ENCODE assay signal across 8 mouse cellular contexts in genomic region chr15:101977043-101977726, GRCm38 (mm10). TPM values are rescaled to one million over a fixed set of nuclear protein-coding genes. Genes with fewer than 3 reads are reported as not detected.
DNase-seq lines count a peak whose midpoint lies in the region; ATAC-seq and TF ChIP-seq lines count a peak whose summit lies in the region.

No protein-coding gene starts in this region.

- H3K4me2 ChIP-seq in heart, embryonic 15.5 days, result peak overlapping the region; percentile 70
- H3K4me2 ChIP-seq in liver, embryonic 13.5 days, result peak overlapping the region; percentile 83
- peak overlapping the region; percentile 50 for H3K4me2 ChIP-seq in stomach, embryonic 14.5 days (replicated peaks; ENCODE audit: low read depth, low read length)

- no peaks in the 10 kb centered on the region for H3K79me3 ChIP-seq in C2C12 (ENCODE audit: low read depth)

- no peaks in the 10 kb centered on the region for H3K79me2 ChIP-seq in C2C12 (ENCODE audit: control insufficient read depth, insufficient read depth)

- H3K4me1 ChIP-seq in forebrain, embryonic 10.5 days, result peaks cover 38% of the 10 kb centered on the region
- peaks cover 22% of the 10 kb centered on the region for H3K4me1 ChIP-seq in heart, embryonic 15.5 days (replicated peaks)
- peaks cover 61% of the 10 kb centered on the region for H3K4me1 ChIP-seq in liver, embryonic 13.5 days (replicated peaks)
- H3K4me1 ChIP-seq in stomach, embryonic 14.5 days (ENCODE audit: control insufficient read depth, insufficient read depth, low read length), result peaks cover 35% of the 10 kb centered on the region

- H3ac ChIP-seq in C2C12 (ENCODE audit: control insufficient read depth, insufficient read length, low read depth), result peak overlapping the region; percentile 6

- H3K27me3 ChIP-seq in C2C12 (ENCODE audit: control insufficient read depth, insufficient read depth, insufficient read length), result peaks cover 3% of the 10 kb centered on the region
- H3K27me3 ChIP-seq in forebrain, embryonic 10.5 days (ENCODE audit: poor library complexity, severe bottlenecking), result peaks cover 51% of the 10 kb centered on the region
- H3K27me3 ChIP-seq in heart, embryonic 15.5 days, result peaks cover 11% of the 10 kb centered on the region
- 0 out of 2 replicates have a peak, but pooled peaks cover 3% of the 10 kb centered on the region for H3K27me3 ChIP-seq in liver, embryonic 13.5 days
- no peaks in the 10 kb centered on the region for H3K27me3 ChIP-seq in stomach, embryonic 14.5 days (ENCODE audit: control insufficient read depth, insufficient read depth, low read length)

- WGBS in forebrain, embryonic 10.5 days, result 4% methylated on average over 38 of the region's 39 CpGs
- WGBS in heart, embryonic 15.5 days, result 3% methylated on average over 39 of the region's 39 CpGs
- whole genome bisulfite sequencing in liver, embryonic 13.5 days (ENCODE audit: insufficient replicate concordance), result 5% methylated on average over 25 of the region's 39 CpGs
- WGBS in stomach, embryonic 14.5 days, result 2% methylated on average over 39 of the region's 39 CpGs

- no peaks in the 10 kb centered on the region for H3K9me3 ChIP-seq in forebrain, embryonic 10.5 days
- H3K9me3 ChIP-seq in heart, embryonic 15.5 days (replicated peaks), result no peaks in the 10 kb centered on the region
- H3K9me3 ChIP-seq in liver, embryonic 13.5 days (replicated peaks), result no peaks in the 10 kb centered on the region
- no peaks in the 10 kb centered on the region for H3K9me3 ChIP-seq in stomach, embryonic 14.5 days (ENCODE audit: control insufficient read depth, low read depth, low read length)

- peak; percentile 93 for ATAC-seq in heart, embryonic 15.5 days (replicated peaks; ENCODE audit: insufficient number of reproducible peaks, insufficient read depth, low FRiP score, low read depth)
- peak; percentile 96 for ATAC-seq in liver, embryonic 13.5 days (ENCODE audit: low read depth)
- peak; percentile 90 for ATAC-seq in stomach, embryonic 14.5 days (ENCODE audit: insufficient number of reproducible peaks, insufficient read depth, low FRiP score, low read depth)

- TF ChIP-seq CTCF in C2C12 (IDR thresholded peaks at IDR 0.05; ENCODE audit: control insufficient read depth, insufficient read depth, insufficient read length), result no peak

- H3K27ac ChIP-seq in forebrain, embryonic 10.5 days, result peak overlapping the region; percentile 91
- H3K27ac ChIP-seq in heart, embryonic 15.5 days, result peak overlapping the region; percentile 73
- H3K27ac ChIP-seq in liver, embryonic 13.5 days, result peak overlapping the region; percentile 85
- peak overlapping the region; percentile 92 for H3K27ac ChIP-seq in stomach, embryonic 14.5 days (ENCODE audit: low read length)

- no peak overlapping the region for H3K4me3 ChIP-seq in C2C12 (ENCODE audit: insufficient read depth, poor library complexity, severe bottlenecking)
- H3K4me3 ChIP-seq in forebrain, embryonic 10.5 days, result peak overlapping the region; percentile 61
- H3K4me3 ChIP-seq in heart, embryonic 15.5 days, result peak overlapping the region; percentile 34
- H3K4me3 ChIP-seq in liver, embryonic 13.5 days (replicated peaks), result peak overlapping the region; percentile 52
- peak overlapping the region; percentile 20 for H3K4me3 ChIP-seq in stomach, embryonic 14.5 days (ENCODE audit: low read depth, low read length)

- peak overlapping the region; percentile 57 for H3K9ac ChIP-seq in heart, embryonic 15.5 days
- peak overlapping the region; percentile 74 for H3K9ac ChIP-seq in liver, embryonic 13.5 days
- H3K9ac ChIP-seq in stomach, embryonic 14.5 days (replicated peaks; ENCODE audit: low read depth, low read length), result peak overlapping the region; percentile 43

- no peaks in the 10 kb centered on the region for H3K36me3 ChIP-seq in C2C12 (ENCODE audit: control insufficient read depth, insufficient read depth)
- H3K36me3 ChIP-seq in forebrain, embryonic 10.5 days (replicated peaks), result no peaks in the 10 kb centered on the region
- no peaks in the 10 kb centered on the region for H3K36me3 ChIP-seq in heart, embryonic 15.5 days
- H3K36me3 ChIP-seq in liver, embryonic 13.5 days, result no peaks in the 10 kb centered on the region
- H3K36me3 ChIP-seq in stomach, embryonic 14.5 days (ENCODE audit: control insufficient read depth, insufficient read depth, low read length), result no peaks in the 10 kb centered on the region

- peak; percentile 81 for DNase-seq in brain, adult 2 months (ENCODE audit: low read depth, low spot score)
- DNase-seq in forebrain, embryonic 10.5 days (ENCODE audit: extremely low spot score, low spot score), result peak; percentile 71
- peak; percentile 96 for DNase-seq in kidney, postnatal 14 days
- peak; percentile 82 for DNase-seq in liver, embryonic 13.5 days
- DNase-seq in natural killer cell, adult 2 months (ENCODE audit: low spot score in 2 of 2), result peak; percentile 73 to 77

TF ChIP-seq in C2C12, 6 proteins besides CTCF, POLR2A, EP300 and RAD21:
- TF ChIP-seq MAX (IDR thresholded peaks at IDR 0.05) (peak; percentile 47), MYOD1 (IDR thresholded peaks at IDR 0.05; ENCODE audit: control insufficient read depth, insufficient read length, low read depth) (no peak), FOSL1 (IDR thresholded peaks at IDR 0.05; ENCODE audit: insufficient read depth, low read length, poor library complexity, severe bottlenecking) (peak; percentile 33)

RNA-seq across cellular contexts. Expression of gene Krt78, which starts 23.1 kb away (rescaled TPM):
- not detected for polyA plus RNA-seq in C2C12 (2012; fragmentation: generic; extraction: Trizol)
- not detected in 2 replicates for polyA plus RNA-seq in forebrain, embryonic 10.5 days (2016; fragmentation: Nextera tagmentation; extraction: Ambion mirVana)
- polyA plus RNA-seq in heart, embryonic 15.5 days (2015; fragmentation: Nextera tagmentation; extraction: Ambion mirVana), result 0.04 and 0.10 TPM in 2 replicates
- 0.03 TPM in 1 of 2 replicates, not detected in the other for polyA plus RNA-seq in liver, embryonic 13.5 days (2015; fragmentation: Nextera tagmentation; extraction: Ambion mirVana)
- polyA plus RNA-seq in stomach, embryonic 14.5 days (2014; fragmentation: Nextera tagmentation; extraction: Ambion mirVana), result 0.36 and 0.66 TPM in 2 replicates

RNA-seq across cellular contexts. Expression of gene Krt8, which starts 27.1 kb away (rescaled TPM):
- polyA plus RNA-seq in C2C12 (2012; fragmentation: generic; extraction: Trizol), result 0.20 TPM
- polyA plus RNA-seq in forebrain, embryonic 10.5 days (2016; fragmentation: Nextera tagmentation; extraction: Ambion mirVana), result 32.6 and 35.6 TPM in 2 replicates
- polyA plus RNA-seq in heart, embryonic 15.5 days (2015; fragmentation: Nextera tagmentation; extraction: Ambion mirVana), result 30.3 and 197 TPM in 2 replicates
- polyA plus RNA-seq in liver, embryonic 13.5 days (2015; fragmentation: Nextera tagmentation; extraction: Ambion mirVana), result 89.5 and 107 TPM in 2 replicates
- polyA plus RNA-seq in stomach, embryonic 14.5 days (2014; fragmentation: Nextera tagmentation; extraction: Ambion mirVana), result 707 and 780 TPM in 2 replicates

RNA-seq across cellular contexts. Expression of gene Krt79, which starts 37.1 kb away (rescaled TPM):
- 0.07 TPM for polyA plus RNA-seq in C2C12 (2012; fragmentation: generic; extraction: Trizol)
- polyA plus RNA-seq in forebrain, embryonic 10.5 days (2016; fragmentation: Nextera tagmentation; extraction: Ambion mirVana), result 0.09 and 0.12 TPM in 2 replicates
- polyA plus RNA-seq in heart, embryonic 15.5 days (2015; fragmentation: Nextera tagmentation; extraction: Ambion mirVana), result 0.87 and 0.95 TPM in 2 replicates
- polyA plus RNA-seq in liver, embryonic 13.5 days (2015; fragmentation: Nextera tagmentation; extraction: Ambion mirVana), result not detected in 2 replicates
- polyA plus RNA-seq in stomach, embryonic 14.5 days (2014; fragmentation: Nextera tagmentation; extraction: Ambion mirVana), result 0.38 and 0.78 TPM in 2 replicates

RNA-seq across cellular contexts. Expression of gene Krt18, which starts 50.8 kb away (rescaled TPM):
- 0.04 TPM for polyA plus RNA-seq in C2C12 (2012; fragmentation: generic; extraction: Trizol)
- 34.4 and 37.1 TPM in 2 replicates for polyA plus RNA-seq in forebrain, embryonic 10.5 days (2016; fragmentation: Nextera tagmentation; extraction: Ambion mirVana)
- 33.1 and 213 TPM in 2 replicates for polyA plus RNA-seq in heart, embryonic 15.5 days (2015; fragmentation: Nextera tagmentation; extraction: Ambion mirVana)
- 81.8 and 85.0 TPM in 2 replicates for polyA plus RNA-seq in liver, embryonic 13.5 days (2015; fragmentation: Nextera tagmentation; extraction: Ambion mirVana)
- polyA plus RNA-seq in stomach, embryonic 14.5 days (2014; fragmentation: Nextera tagmentation; extraction: Ambion mirVana), result 407 and 452 TPM in 2 replicates

RNA-seq across cellular contexts. Expression of gene Krt4, which starts 52.6 kb away (rescaled TPM):
- polyA plus RNA-seq in C2C12 (2012; fragmentation: generic; extraction: Trizol), result not detected
- polyA plus RNA-seq in forebrain, embryonic 10.5 days (2016; fragmentation: Nextera tagmentation; extraction: Ambion mirVana), result not detected in 2 replicates
- 1.0 and 3.4 TPM in 2 replicates for polyA plus RNA-seq in heart, embryonic 15.5 days (2015; fragmentation: Nextera tagmentation; extraction: Ambion mirVana)
- polyA plus RNA-seq in liver, embryonic 13.5 days (2015; fragmentation: Nextera tagmentation; extraction: Ambion mirVana), result 0.15 and 0.32 TPM in 2 replicates
- polyA plus RNA-seq in stomach, embryonic 14.5 days (2014; fragmentation: Nextera tagmentation; extraction: Ambion mirVana), result 60.1 and 100 TPM in 2 replicates

Comparison
In these comparisons a context has a peak if more than half of its experiments do, and no peak if none do; other contexts are left out.
1. RNA of gene Krt8, which starts 27.1 kb away (polyA plus RNA-seq): 707 to 780 TPM in stomach, embryonic 14.5 days, 89.5 to 107 TPM in liver, embryonic 13.5 days, 32.6 to 35.6 TPM in forebrain, embryonic 10.5 days and 30.3 to 197 TPM in heart, embryonic 15.5 days; 0.20 TPM in C2C12 (single experiment); every median in the first group is over 10 times any median in the second.
2. Peak in every context shown above with its lines, with median percentiles within 50 percentile points of each other: DNase-seq, H3K27ac ChIP-seq, ATAC-seq, H3K4me2 ChIP-seq and H3K9ac ChIP-seq.